Mouse (Mus musculus) kidney, adult 10 weeks (tissue): ENCODE results near the gene Gabrg2. TPM values are rescaled to one million over a fixed set of nuclear protein-coding genes. Genes with fewer than 3 reads are reported as not detected.

Experiments used
- polyA plus RNA-seq: library from polyadenylated mRNA; stranded (reverse); fragments of 350-450 nt; fragmentation: Illumina TruSeq; extraction: RNeasy Lipid Tissue Mini Kit (QIAGEN cat#74804); gene quantifications from one replicate; pipeline ENCODE4 v1.2.3, GENCODE M21; 2014; ENCODE audit warnings: low read depth, low replicate concordance

Gene Gabrg2
- not detected for polyA plus RNA-seq

GRCm38 (mm10) chr11:42000190-42001098 lies at the start of gene Gabrg2:
TSS of gene Gabrg2 (minus strand) at chr11:42000857.

Other genes with a start within 250 kb of the Gabrg2 start
- not detected for gene Gabra1, start 182.1 kb upstream of the Gabrg2 start, polyA plus RNA-seq